8 mouse cellular contexts compared by ENCODE assay signal in genomic region chr2:102201198-102201948, GRCm38 (mm10). TPM values are rescaled to one million over a fixed set of nuclear protein-coding genes. Genes with fewer than 3 reads are reported as not detected.
DNase-seq lines count a peak whose midpoint lies in the region; ATAC-seq and TF ChIP-seq lines count a peak whose summit lies in the region.

No protein-coding gene starts in this region.

- H3K27ac ChIP-seq in forebrain, embryonic 16.5 days (ENCODE audit: low read length) = no peak overlapping the region
- no peak overlapping the region for H3K27ac ChIP-seq in forebrain, embryonic 13.5 days
- H3K27ac ChIP-seq in midbrain, embryonic 14.5 days (replicated peaks; ENCODE audit: low read depth, low read length) = no peak overlapping the region

- WGBS in forebrain, embryonic 16.5 days = 75% methylated on average over 13 of the region's 14 CpGs
- 80% methylated on average over 13 of the region's 14 CpGs for WGBS in forebrain, embryonic 13.5 days
- 78% methylated on average over 13 of the region's 14 CpGs for WGBS in midbrain, embryonic 14.5 days

- no peak overlapping the region for H3K4me2 ChIP-seq in forebrain, embryonic 16.5 days (ENCODE audit: low read length)
- no peak overlapping the region for H3K4me2 ChIP-seq in forebrain, embryonic 13.5 days
- no peak overlapping the region for H3K4me2 ChIP-seq in myocyte (ENCODE audit: low read depth)
- no peak overlapping the region for H3K4me2 ChIP-seq in midbrain, embryonic 14.5 days (ENCODE audit: low read length)

- no peaks in the 10 kb centered on the region for H3K9me3 ChIP-seq in forebrain, embryonic 16.5 days (ENCODE audit: control insufficient read depth, low read length)
- H3K9me3 ChIP-seq in forebrain, embryonic 13.5 days (replicated peaks) = no peaks in the 10 kb centered on the region
- H3K9me3 ChIP-seq in midbrain, embryonic 14.5 days (ENCODE audit: control insufficient read depth, low read length) = no peaks in the 10 kb centered on the region

- no peaks in the 10 kb centered on the region for H3K27me3 ChIP-seq in forebrain, embryonic 16.5 days (replicated peaks; ENCODE audit: control insufficient read depth, insufficient read depth, low read length)
- no peaks in the 10 kb centered on the region for H3K27me3 ChIP-seq in forebrain, embryonic 13.5 days
- no peaks in the 10 kb centered on the region for H3K27me3 ChIP-seq in myocyte (ENCODE audit: control insufficient read depth, insufficient read depth, insufficient read length)
- H3K27me3 ChIP-seq in midbrain, embryonic 14.5 days (ENCODE audit: control insufficient read depth, insufficient read depth, low read length) = no peaks in the 10 kb centered on the region

- no peak overlapping the region for H3K9ac ChIP-seq in forebrain, embryonic 16.5 days (replicated peaks; ENCODE audit: low read depth, low read length)
- H3K9ac ChIP-seq in forebrain, embryonic 13.5 days = no peak overlapping the region
- no peak overlapping the region for H3K9ac ChIP-seq in midbrain, embryonic 14.5 days (replicated peaks; ENCODE audit: low read length)

- ATAC-seq in forebrain, embryonic 16.5 days = peak; percentile 65; the same call in 1 of the 2 replicates
- no peak; the same call in 1 of the 2 replicates for ATAC-seq in forebrain, embryonic 13.5 days
- peak; percentile 42 to 83; a peak in 1 of 4 replicates for ATAC-seq in hematopoietic stem cell, adult 5-6 weeks (replicated peaks in 1 of 2; ENCODE audit: insufficient read depth in 1 of 2, low FRiP score in 2 of 2, low TSS enrichment in 1 of 2, low read depth in 1 of 2, poor library complexity in 2 of 2, severe bottlenecking in 2 of 2)
- no peak for ATAC-seq in midbrain, embryonic 14.5 days (ENCODE audit: low FRiP score, low TSS enrichment)

- no peaks in the 10 kb centered on the region for H3K79me2 ChIP-seq in myocyte (ENCODE audit: control insufficient read depth, insufficient read depth)

- H3K4me3 ChIP-seq in forebrain, embryonic 16.5 days (replicated peaks; ENCODE audit: low read length) = no peak overlapping the region
- no peak overlapping the region for H3K4me3 ChIP-seq in forebrain, embryonic 13.5 days
- H3K4me3 ChIP-seq in myocyte = no peak overlapping the region
- no peak overlapping the region for H3K4me3 ChIP-seq in midbrain, embryonic 14.5 days (replicated peaks; ENCODE audit: low read depth, low read length)

- no peak overlapping the region for H3ac ChIP-seq in myocyte (ENCODE audit: control insufficient read depth, insufficient read length)

- DNase-seq in urinary bladder, postnatal 14 days (ENCODE audit: low spot score) = peak; percentile 38
- DNase-seq in urinary bladder, adult 2 months (ENCODE audit: low spot score) = no peak
- no peak for DNase-seq in midbrain, embryonic 14.5 days
- DNase-seq in testis, postnatal 10 days (ENCODE audit: low spot score) = no peak

- no peak for TF ChIP-seq POLR2A in myocyte (IDR thresholded peaks at IDR 0.05; ENCODE audit: insufficient read length, low read depth)

- H3K36me3 ChIP-seq in forebrain, embryonic 16.5 days (ENCODE audit: control insufficient read depth, insufficient read depth) = no peaks in the 10 kb centered on the region
- no peaks in the 10 kb centered on the region for H3K36me3 ChIP-seq in forebrain, embryonic 13.5 days (ENCODE audit: poor library complexity, severe bottlenecking)
- no peaks in the 10 kb centered on the region for H3K36me3 ChIP-seq in myocyte (ENCODE audit: control insufficient read depth, insufficient read depth)
- H3K36me3 ChIP-seq in midbrain, embryonic 14.5 days (ENCODE audit: control insufficient read depth, insufficient read depth, low read length) = no peaks in the 10 kb centered on the region

- H3K4me1 ChIP-seq in forebrain, embryonic 16.5 days (replicated peaks; ENCODE audit: control insufficient read depth, insufficient read depth, low read length) = peaks cover 10% of the 10 kb centered on the region
- peaks cover 17% of the 10 kb centered on the region for H3K4me1 ChIP-seq in forebrain, embryonic 13.5 days
- H3K4me1 ChIP-seq in midbrain, embryonic 14.5 days (ENCODE audit: control insufficient read depth, insufficient read depth, low read length) = peaks cover 22% of the 10 kb centered on the region

TF ChIP-seq in myocyte, 11 proteins besides CTCF, POLR2A, EP300 and RAD21:
- TF ChIP-seq CEBPB (IDR thresholded peaks at IDR 0.05; ENCODE audit: insufficient read depth, poor library complexity, severe bottlenecking) = peak; percentile 86
- TF ChIP-seq POLR2AphosphoS2 (IDR thresholded peaks at IDR 0.05; ENCODE audit: insufficient read length, low read depth) = no peak

RNA-seq across cellular contexts. Expression of gene Ldlrad3, which starts 15.2 kb away (rescaled TPM):
- polyA plus RNA-seq in forebrain, embryonic 16.5 days (2015; fragmentation: Nextera tagmentation; extraction: Ambion mirVana) = 29.0 and 30.6 TPM in 2 replicates
- 35.9 and 39.6 TPM in 2 replicates for polyA plus RNA-seq in forebrain, embryonic 13.5 days (2015; fragmentation: Nextera tagmentation; extraction: Ambion mirVana)
- 7.4 and 8.9 TPM in 2 replicates for polyA plus RNA-seq in urinary bladder, adult 2 months (2012; rRNA removed)
- 10.2 and 12.9 TPM in 2 replicates for total RNA-seq in hematopoietic stem cell, adult 5-6 weeks (2017)
- 32.1 TPM for polyA plus RNA-seq in myocyte (2012; fragmentation: generic; extraction: Trizol)
- 17.9 and 34.0 TPM in 2 replicates for polyA plus RNA-seq in midbrain, embryonic 14.5 days (2014; fragmentation: Nextera tagmentation; extraction: Ambion mirVana)

Comparison
In these comparisons a context has a peak if more than half of its experiments do, and no peak if none do; other contexts are left out.
1. ATAC-seq: peak in forebrain, embryonic 16.5 days (single experiment) and hematopoietic stem cell, adult 5-6 weeks (2 of 2); none in forebrain, embryonic 13.5 days (single experiment) and midbrain, embryonic 14.5 days (single experiment).